Mouse (Mus musculus) stomach, embryonic 16.5 days (tissue): ENCODE data around the gene Nxnl1. TPM values are rescaled to one million over a fixed set of nuclear protein-coding genes. Genes with fewer than 3 reads are reported as not detected.
"Not testable (repeated sequence)": the region's sequence is repeated elsewhere in the genome, so short reads cannot be mapped to it uniquely, and the experiment has no call there.

Experiments used
- ATAC-seq: fragments of 200-750 bp; cut with Nextera tagmentation; 2 replicates; pipeline ENCODE4 v1.8.0; 2017; ENCODE audit warnings: moderate number of reproducible peaks, moderate TSS enrichment; ENCODE audit not compliant: insufficient read depth, low FRiP score
- H3K27ac ChIP-seq: fragments of 300-500 bp; sonication (generic); 2 replicates; pipeline ENCODE4 v1.5.1; 2014; ENCODE audit warnings: low read length
- H3K27me3 ChIP-seq: fragments of 300-500 bp; sonication (generic); 2 replicates; pipeline ENCODE4 v1.6.1; 2014; ENCODE audit warnings: low read length, control low read depth, mixed read lengths; ENCODE audit not compliant: control insufficient read depth, insufficient read depth
- H3K36me3 ChIP-seq: fragments of 300-500 bp; sonication (generic); 2 replicates; pipeline ENCODE4 v1.6.1; 2014; ENCODE audit warnings: low read length; ENCODE audit not compliant: control insufficient read depth, insufficient read depth
- H3K4me1 ChIP-seq: fragments of 300-500 bp; sonication (generic); 2 replicates; pipeline ENCODE4 v1.6.1; 2014; ENCODE audit warnings: low read length, control low read depth, mixed read lengths; ENCODE audit not compliant: control insufficient read depth, insufficient read depth
- H3K4me2 ChIP-seq: fragments of 300-500 bp; sonication (generic); 2 replicates; pipeline ENCODE4 v1.6.1; 2014; ENCODE audit warnings: low read depth, low read length, mixed read lengths
- H3K4me3 ChIP-seq: fragments of 300-500 bp; sonication (generic); replicated peaks from 2 replicates; pipeline ENCODE4 v1.5.1; 2014; ENCODE audit warnings: mild to moderate bottlenecking, low read length
- H3K9ac ChIP-seq: fragments of 300-500 bp; sonication (generic); 2 replicates; pipeline ENCODE4 v1.6.1; 2014; ENCODE audit warnings: low read length
- H3K9me3 ChIP-seq: fragments of 300-500 bp; sonication (generic); replicated peaks from 2 replicates; pipeline ENCODE4 v1.6.1; 2016; ENCODE audit warnings: low read length, control low read depth; ENCODE audit not compliant: control insufficient read depth
- WGBS: fragments of 180-500 bp; shearing (Covaris S2); extraction: QIAGEN DNeasy Blood & Tissue Kit; methylation state at CpG from one replicate; pipeline ENCODE4 v1.1.7; 2014; 5-methylcytosine and 5-hydroxymethylcytosine counted together
- polyA plus RNA-seq: library from polyadenylated mRNA; unstranded; fragments of >200 nt; fragmentation: Nextera tagmentation; extraction: Ambion mirVana; gene quantifications from 2 replicates; pipeline ENCODE4 v1.2.1, GENCODE M21; 2015

The Nxnl1 gene
- polyA plus RNA-seq, 1 experiment from 2014 or later: 0.08 TPM

DNA sequence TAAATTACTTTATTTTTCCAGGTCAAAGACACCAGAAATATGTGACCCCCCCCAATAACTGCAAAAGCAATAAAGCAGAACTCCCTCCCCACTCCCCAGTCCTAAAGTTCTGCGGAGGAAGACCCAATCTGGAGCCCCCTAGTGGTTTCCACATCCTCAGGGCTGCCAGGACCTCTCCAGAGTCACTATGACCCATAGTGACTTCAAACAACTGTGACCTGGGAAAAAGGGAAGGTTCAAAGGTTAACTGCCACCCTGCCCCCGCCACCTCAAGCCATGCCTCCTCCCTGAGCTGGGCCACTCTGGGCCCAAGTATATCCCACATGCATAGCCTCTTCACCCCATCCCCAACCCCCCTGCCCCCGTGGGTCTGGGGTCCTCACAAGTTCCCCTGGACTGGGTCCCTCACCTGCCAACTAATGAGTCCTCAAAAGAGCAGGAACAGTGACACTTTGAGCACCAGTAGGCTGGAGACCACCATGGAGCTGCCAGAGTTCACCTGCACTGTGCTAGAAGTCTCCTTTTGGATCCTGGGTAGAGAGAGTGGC lies 32.1 kb downstream of the Nxnl1 start:
- Histone ChIP-seq H3K27ac (no peak overlapping the region), H3K4me1 (0 out of 2 replicates have a peak, but pooled peaks cover 5% of the 10 kb centered on the region), H3K9ac (no peak overlapping the region), H3K4me3 (no peak overlapping the region), H3K36me3 (no peaks in the 10 kb centered on the region), H3K4me2 (no peak overlapping the region), H3K27me3 (no peaks in the 10 kb centered on the region), H3K9me3 (no peaks in the 10 kb centered on the region)
- WGBS: 42% methylated on average over 3 of the region's 3 CpGs
- ATAC-seq: no peak

DNA sequence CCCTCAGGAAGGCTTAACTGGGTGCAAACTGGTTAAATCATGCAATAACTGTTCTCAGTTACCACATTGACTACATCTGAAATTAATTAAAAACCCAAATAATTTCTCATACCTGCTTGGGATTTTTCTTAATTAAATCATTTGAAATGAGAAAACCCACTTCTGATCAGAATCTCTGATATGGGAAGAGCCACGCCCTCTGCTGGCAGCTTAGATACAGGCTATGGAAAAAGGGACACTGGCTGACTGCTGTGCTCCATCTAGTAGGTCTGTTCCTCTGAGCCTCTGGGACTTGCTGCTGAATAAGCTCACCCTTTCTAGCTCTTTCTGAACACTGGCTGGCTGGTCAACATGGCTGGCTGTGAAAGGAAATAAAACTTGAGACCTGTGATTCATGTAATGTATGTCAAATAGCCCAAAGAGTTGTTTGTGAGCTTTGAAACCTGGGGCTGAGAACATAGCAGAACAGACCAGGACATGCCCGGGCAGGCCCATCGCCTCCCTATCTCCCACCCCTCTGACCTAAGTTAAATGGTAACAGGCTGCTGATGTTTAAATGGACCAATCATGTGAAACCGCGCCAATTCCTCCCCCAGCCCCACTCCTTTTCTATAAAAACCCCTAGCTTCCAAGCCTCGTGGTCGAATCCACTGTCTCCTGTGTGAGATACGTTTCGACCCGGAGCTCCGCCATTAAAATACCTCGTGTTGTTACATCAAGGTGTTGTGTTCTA lies 35.5 kb downstream of the Nxnl1 start:
- peaks cover 12% of the 10 kb centered on the region; the same call in 1 of the 2 replicates for H3K4me1 ChIP-seq
- 70% methylated on average over 5 of the region's 12 CpGs for WGBS
- H3K4me3 ChIP-seq, H3K36me3 ChIP-seq, H3K27ac ChIP-seq, H3K27me3 ChIP-seq, ATAC-seq, H3K4me2 ChIP-seq, H3K9me3 ChIP-seq, H3K9ac ChIP-seq: not testable (repeated sequence)

DNA sequence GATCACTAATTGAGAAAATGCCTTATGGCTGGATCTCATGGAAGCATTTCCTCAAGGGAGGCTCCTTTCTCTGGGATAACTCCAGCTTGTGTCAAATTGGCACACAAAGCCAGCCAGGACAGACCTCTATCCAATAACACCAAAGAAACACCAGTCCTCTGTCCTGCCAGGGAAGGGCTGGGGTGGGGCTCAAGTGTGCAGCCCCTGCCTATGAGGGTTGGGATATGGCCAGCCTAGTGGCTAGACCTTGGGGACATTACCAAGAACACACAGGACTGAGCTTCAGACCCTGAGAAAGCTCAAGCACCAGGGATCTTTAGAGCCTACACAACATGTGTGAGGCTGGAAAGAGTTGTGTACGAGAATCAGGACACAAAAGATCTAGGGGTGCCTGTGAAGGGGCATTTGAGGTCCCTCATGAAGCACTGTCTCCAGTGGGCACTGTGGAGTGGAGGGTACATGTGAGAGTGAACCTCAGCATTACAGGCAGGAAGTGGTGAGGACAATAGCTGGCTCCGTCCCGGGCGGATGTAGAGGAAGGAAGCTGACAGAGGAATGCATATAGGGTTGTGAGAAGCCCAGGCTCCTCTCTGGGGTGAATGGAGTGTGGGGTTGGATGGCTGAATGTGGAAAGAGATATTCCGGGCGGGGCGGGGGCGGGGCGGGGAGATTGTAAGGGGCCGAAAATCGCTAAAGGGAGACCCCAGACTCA lies 37.9 kb downstream of the Nxnl1 start:
- Histone ChIP-seq H3K4me2 (no peak overlapping the region), H3K27me3 (peaks cover 12% of the 10 kb centered on the region), H3K27ac (peak overlapping the region; percentile 76), H3K9ac (no peak overlapping the region), H3K36me3 (no peaks in the 10 kb centered on the region), H3K4me1 (peaks cover 19% of the 10 kb centered on the region; the same call in 1 of the 2 replicates), H3K9me3 (no peaks in the 10 kb centered on the region), H3K4me3 (no peak overlapping the region)
- ATAC-seq: peak; percentile 42; the same call in 1 of the 2 replicates
- 71% methylated on average over 11 of the region's 11 CpGs for WGBS

DNA sequence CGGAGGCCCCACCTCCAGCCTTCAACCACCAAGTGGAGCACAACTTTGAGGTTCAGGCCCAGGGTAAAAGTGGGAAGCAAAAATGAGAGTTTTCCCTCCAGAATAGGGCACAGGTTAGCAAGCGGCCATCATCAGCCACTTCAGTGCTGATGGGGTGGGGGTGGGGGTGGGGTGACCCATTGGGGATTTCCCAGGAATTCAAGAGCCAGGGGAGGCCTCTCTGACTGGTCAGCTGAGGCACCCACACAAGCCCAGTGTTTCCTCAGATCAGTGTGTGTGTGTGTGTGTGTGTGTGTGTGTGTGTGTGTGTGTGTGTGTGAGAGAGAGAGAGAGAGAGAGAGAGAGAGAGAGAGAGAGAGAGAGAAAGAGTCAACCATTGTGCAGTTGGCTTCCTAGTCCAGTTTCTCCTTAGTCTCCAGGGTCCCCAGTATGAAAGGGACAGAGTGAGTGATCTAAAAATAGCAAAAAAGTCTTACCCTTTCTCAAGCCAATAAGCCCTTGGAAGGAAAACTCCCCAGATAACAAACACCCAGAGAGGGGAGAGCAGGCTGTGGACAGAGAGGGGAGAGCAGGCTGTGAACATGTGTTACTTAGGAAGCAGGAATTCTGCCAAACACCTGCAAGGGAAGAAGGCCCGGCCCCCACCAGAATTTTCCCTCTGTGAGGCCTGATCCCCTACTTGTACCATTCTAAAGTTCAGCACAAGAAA lies 39.1 kb downstream of the Nxnl1 start:
- ATAC-seq: no peak
- Histone ChIP-seq H3K9ac (no peak overlapping the region), H3K36me3 (no peaks in the 10 kb centered on the region), H3K27ac (peak overlapping the region; percentile 3), H3K4me1 (peaks cover 19% of the 10 kb centered on the region; the same call in 1 of the 2 replicates), H3K27me3 (peaks cover 12% of the 10 kb centered on the region), H3K4me2 (no peak overlapping the region), H3K4me3 (no peak overlapping the region), H3K9me3 (no peaks in the 10 kb centered on the region)
- WGBS: 60% methylated on average over 3 of the region's 3 CpGs

DNA sequence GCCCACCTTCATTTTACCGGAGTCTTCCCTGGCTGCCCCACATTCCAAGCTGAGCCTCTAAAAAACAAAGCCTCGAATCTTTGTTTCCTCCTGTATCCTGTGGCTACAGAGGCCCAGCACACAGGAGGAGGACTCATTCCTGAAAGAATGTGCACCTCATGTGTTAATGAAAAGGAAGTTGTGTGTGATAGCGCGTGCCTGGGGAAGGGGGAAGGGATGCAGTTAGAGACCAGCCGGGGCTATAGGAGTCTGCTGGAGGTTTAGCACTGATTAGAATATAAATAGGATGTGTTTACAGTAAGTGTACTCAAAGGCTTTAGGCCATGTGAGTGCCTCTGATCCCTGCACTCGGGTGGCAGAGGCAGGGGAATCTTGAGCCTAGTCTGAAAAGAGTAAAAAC lies 40.1 kb downstream of the Nxnl1 start:
- H3K9ac ChIP-seq: no peak overlapping the region
- H3K4me3 ChIP-seq: no peak overlapping the region
- H3K27me3 ChIP-seq: peaks cover 12% of the 10 kb centered on the region
- H3K27ac ChIP-seq: no peak overlapping the region; the same call in 1 of the 2 replicates
- 21% methylated on average over 6 of the region's 6 CpGs for WGBS
- ATAC-seq: no peak
- H3K4me2 ChIP-seq: no peak overlapping the region
- H3K36me3 ChIP-seq: no peaks in the 10 kb centered on the region
- H3K4me1 ChIP-seq: peaks cover 19% of the 10 kb centered on the region; the same call in 1 of the 2 replicates
- H3K9me3 ChIP-seq: no peaks in the 10 kb centered on the region

DNA sequence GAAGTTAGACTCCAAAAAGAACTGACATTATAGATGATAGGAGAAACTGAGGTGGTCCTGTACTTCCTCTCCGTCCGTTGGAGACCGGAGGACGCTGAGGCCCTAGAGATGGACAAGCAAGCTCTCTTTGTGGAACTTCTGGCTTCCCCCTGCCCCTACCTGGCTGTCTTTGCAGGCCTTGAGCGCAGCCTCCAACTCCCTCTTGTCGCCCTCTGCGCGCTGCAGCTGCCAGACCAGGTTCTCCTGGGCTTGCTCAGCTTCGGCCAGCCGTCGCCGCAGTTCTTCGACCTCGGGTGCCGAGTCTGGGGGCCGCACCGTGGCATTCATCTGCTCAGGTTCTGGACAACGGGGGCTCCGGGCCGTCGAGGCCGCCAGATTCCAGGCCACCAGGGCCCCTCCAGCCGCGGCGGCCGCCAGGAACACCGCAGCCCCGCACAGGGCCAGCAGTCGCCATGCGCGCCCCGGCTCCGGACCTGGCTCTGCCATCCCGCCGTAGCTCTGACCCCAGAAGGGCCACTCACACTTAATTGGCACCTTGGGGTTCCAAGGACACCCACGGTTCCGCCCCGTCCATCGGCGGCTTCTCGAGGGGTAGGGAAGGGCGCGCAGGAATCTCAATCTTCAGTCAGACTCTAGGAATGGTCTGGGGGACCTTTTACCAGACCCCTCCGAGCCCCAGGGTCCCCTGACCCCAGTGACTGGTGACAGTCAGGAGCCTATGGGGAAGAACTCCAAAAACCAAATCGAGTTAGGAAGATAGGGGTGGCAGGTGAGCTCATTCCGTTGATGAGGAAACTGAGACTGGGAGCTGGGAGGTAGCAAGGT lies 41.0 kb downstream of the Nxnl1 start, which contains the start of gene Ccdc194:
Gene Ccdc194 (minus strand): TSS at position 486 of the 825 bp plus-strand sequence.
- H3K4me1 ChIP-seq: peaks cover 19% of the 10 kb centered on the region; the same call in 1 of the 2 replicates
- peak within 1 kb of the TSS; percentile 11; the same call in 1 of the 2 replicates for H3K4me3 ChIP-seq
- no peak for ATAC-seq
- H3K27ac ChIP-seq: peak within 1 kb of the TSS; percentile 3; the same call in 1 of the 2 replicates
- WGBS: 24% methylated on average over 46 of the region's 46 CpGs
- H3K9me3 ChIP-seq: no peaks in the 10 kb centered on the region
- peaks cover 12% of the 10 kb centered on the region for H3K27me3 ChIP-seq
- peak within 1 kb of the TSS; percentile 60 for H3K9ac ChIP-seq
- peak within 1 kb of the TSS; percentile 21; the same call in 1 of the 2 replicates for H3K4me2 ChIP-seq
- H3K36me3 ChIP-seq: no peaks in the 10 kb centered on the region

DNA sequence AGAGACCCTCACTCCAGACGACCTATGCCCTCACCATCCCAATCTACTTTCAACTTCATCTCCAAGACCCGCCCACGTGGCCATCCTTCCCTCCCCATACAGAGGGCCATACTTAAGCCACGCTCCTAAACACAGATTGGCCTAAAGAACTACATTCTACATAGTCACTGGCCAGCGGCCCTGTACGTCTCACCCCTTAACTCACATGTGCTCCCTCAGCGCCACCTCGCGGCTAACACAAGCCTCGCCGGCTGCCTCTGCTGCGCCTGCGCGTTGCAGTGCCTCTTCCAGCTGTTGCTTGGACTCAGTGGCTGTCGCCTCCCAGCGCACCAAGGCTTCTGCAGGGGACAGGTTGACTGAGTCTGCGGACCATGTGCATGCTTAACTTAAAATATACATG lies 44.8 kb downstream of the Nxnl1 start:
- ATAC-seq: peak; percentile 89
- peak overlapping the region; percentile 11 for H3K9ac ChIP-seq
- WGBS: 6% methylated on average over 17 of the region's 17 CpGs
- H3K27me3 ChIP-seq: peaks cover 12% of the 10 kb centered on the region
- peak overlapping the region; percentile 34 for H3K4me2 ChIP-seq
- no peaks in the 10 kb centered on the region for H3K36me3 ChIP-seq
- H3K9me3 ChIP-seq: no peaks in the 10 kb centered on the region
- H3K4me1 ChIP-seq: peaks cover 7% of the 10 kb centered on the region; the same call in 1 of the 2 replicates
- no peak overlapping the region for H3K27ac ChIP-seq
- H3K4me3 ChIP-seq: no peak overlapping the region
